Mouse (Mus musculus): ENCODE data around the gene Sult2a8. TPM values are rescaled to one million over a fixed set of nuclear protein-coding genes. Genes with fewer than 3 reads are reported as not detected.
"Not testable (repeated sequence)": the region's sequence is repeated elsewhere in the genome, so short reads cannot be mapped to it uniquely, and the experiment has no call there.

Gene Sult2a8
- polyA plus RNA-seq (2012; ENCODE audit: insufficient read depth, insufficient read length, missing spikeins): 0.67 TPM in 1 of 2 replicates, not detected in the other

- Histone ChIP-seq H3K4me1 (ENCODE audit: control insufficient read depth, insufficient read depth, insufficient read length, low read length) (no peaks in the 10 kb centered on the region), H3K27ac (replicated peaks; ENCODE audit: low read depth, low read length) (no peak within 1 kb of the TSS), H3K4me3 (ENCODE audit: insufficient read depth, low read depth, low read length) (no peak within 1 kb of the TSS)
These were observed at the start of gene Sult2a8 for GRCm38 (mm10) chr7:14446534-14446933. TSS of gene Sult2a8 (minus strand) at chr7:14446769.

GRCm38 (mm10) chr7:14494130-14494529 lies 47.6 kb upstream of the Sult2a8 start, which contains the start of gene Sult2a7:
TSS of gene Sult2a7 (minus strand) at chr7:14494230.
- H3K4me3 ChIP-seq (ENCODE audit: insufficient read depth, low read depth, low read length): no peak within 1 kb of the TSS
- H3K4me1 ChIP-seq (ENCODE audit: control insufficient read depth, insufficient read depth, insufficient read length, low read length): no peaks in the 10 kb centered on the region
- H3K27ac ChIP-seq (replicated peaks; ENCODE audit: low read depth, low read length): no peak within 1 kb of the TSS

GRCm38 (mm10) chr7:14492886-14493285 lies 46.3 kb upstream of the Sult2a8 start:
- Histone ChIP-seq H3K27ac (replicated peaks; ENCODE audit: low read depth, low read length) (no peak overlapping the region), H3K4me3 (ENCODE audit: insufficient read depth, low read depth, low read length) (no peak overlapping the region)

GRCm38 (mm10) chr7:14439581-14439980 lies 7.0 kb downstream of the Sult2a8 start:
- Histone ChIP-seq H3K4me3 (ENCODE audit: insufficient read depth, low read depth, low read length) (no peak overlapping the region), H3K4me1 (ENCODE audit: control insufficient read depth, insufficient read depth, insufficient read length, low read length) (no peaks in the 10 kb centered on the region), H3K27ac (replicated peaks; ENCODE audit: low read depth, low read length) (no peak overlapping the region)

More at GRCm38 (mm10) chr7:14492886-14493285, 46.3 kb upstream of the Sult2a8 start:
- H3K4me1 ChIP-seq (ENCODE audit: control insufficient read depth, insufficient read depth, insufficient read length, low read length): no peaks in the 10 kb centered on the region

- Histone ChIP-seq H3K4me3 (ENCODE audit: insufficient read depth, low read depth, low read length) (no peak overlapping the region), H3K4me1 (ENCODE audit: control insufficient read depth, insufficient read depth, insufficient read length, low read length) (no peaks in the 10 kb centered on the region), H3K27ac (replicated peaks; ENCODE audit: low read depth, low read length) (no peak overlapping the region)
These were observed 8.1 kb downstream of the Sult2a8 start for GRCm38 (mm10) chr7:14438484-14438883.

GRCm38 (mm10) chr7:14438029-14438428 lies 8.5 kb downstream of the Sult2a8 start:
- no peak overlapping the region for H3K4me3 ChIP-seq (ENCODE audit: insufficient read depth, low read depth, low read length)

GRCm38 (mm10) chr7:14399363-14399762 lies 47.2 kb downstream of the Sult2a8 start:
- H3K4me1 ChIP-seq (ENCODE audit: control insufficient read depth, insufficient read depth, insufficient read length, low read length); H3K27ac ChIP-seq (replicated peaks; ENCODE audit: low read depth, low read length); H3K4me3 ChIP-seq (ENCODE audit: insufficient read depth, low read depth, low read length): not testable (repeated sequence)

More at GRCm38 (mm10) chr7:14438029-14438428, 8.5 kb downstream of the Sult2a8 start:
- Histone ChIP-seq H3K27ac (replicated peaks; ENCODE audit: low read depth, low read length) (no peak overlapping the region), H3K4me1 (ENCODE audit: control insufficient read depth, insufficient read depth, insufficient read length, low read length) (no peaks in the 10 kb centered on the region)

- H3K4me1 ChIP-seq (ENCODE audit: control insufficient read depth, insufficient read depth, insufficient read length, low read length): no peaks in the 10 kb centered on the region
- no peak overlapping the region for H3K27ac ChIP-seq (replicated peaks; ENCODE audit: low read depth, low read length)
- H3K4me3 ChIP-seq (ENCODE audit: insufficient read depth, low read depth, low read length): no peak overlapping the region
These were observed 50.1 kb downstream of the Sult2a8 start for GRCm38 (mm10) chr7:14396462-14396861.

Other genes starting within 250 kb of the Sult2a8 start
- gene Sult2a6, start 191.9 kb downstream of the Sult2a8 start, polyA plus RNA-seq (2012; ENCODE audit: insufficient read depth, insufficient read length, missing spikeins): not detected in 2 replicates
- not detected in 2 replicates for gene Obox8, start 113.2 kb downstream of the Sult2a8 start, polyA plus RNA-seq (2012; ENCODE audit: insufficient read depth, insufficient read length, missing spikeins)
- gene Sult2a7, start 47.5 kb upstream of the Sult2a8 start, polyA plus RNA-seq (2012; ENCODE audit: insufficient read depth, insufficient read length, missing spikeins): not detected in 2 replicates
- gene Vmn1r90, start 116.7 kb upstream of the Sult2a8 start, polyA plus RNA-seq (2012; ENCODE audit: insufficient read depth, insufficient read length, missing spikeins): not detected in 2 replicates
- gene Obox7, start 212.7 kb upstream of the Sult2a8 start, polyA plus RNA-seq (2012; ENCODE audit: insufficient read depth, insufficient read length, missing spikeins): not detected in 2 replicates